Mouse (Mus musculus) bone marrow, adult 2 months (tissue): ENCODE data around the gene Fam78b.

Source experiments
- CTCF ChIP-seq: fragments of 200-500 bp; IDR thresholded peaks from 2 replicates; pipeline ENCODE4 v1.5.1; 2011; ENCODE audit warnings: low read length, control low read depth; ENCODE audit not compliant: control insufficient read depth, insufficient read depth
- POLR2A ChIP-seq: fragments of 200-500 bp; IDR thresholded peaks from 2 replicates; pipeline ENCODE4 v1.6.1; 2011; ENCODE audit warnings: low read depth, mild to moderate bottlenecking, control low read depth, low read length, borderline replicate concordance; ENCODE audit not compliant: control insufficient read depth

- no peak for TF ChIP-seq CTCF
- no peak for TF ChIP-seq POLR2A
These were observed 3.4 kb downstream of the Fam78b start for GRCm38 (mm10) chr1:167004621-167005020.
